Mouse (Mus musculus) midbrain, embryonic 14.5 days (tissue): ENCODE measurements at regions not wholly inside any gene's neighbourhood (a gene's known extent, or its start where the extent isn't known, plus 50 kb on each side); places are given as distances from the start of the nearest gene placed in this dataset.

Experiments used
- ATAC-seq: fragments of 200-750 bp; cut with Nextera tagmentation; 2 replicates; pipeline ENCODE4 v1.8.0; 2017; ENCODE audit warnings: moderate number of reproducible peaks, moderate library complexity; ENCODE audit not compliant: low FRiP score, low TSS enrichment
- DNase-seq: peaks from one replicate; pipeline ENCODE4 v3.0.0-alpha.2; 2015
- H3K27ac ChIP-seq: fragments of 300-500 bp; sonication (generic); replicated peaks from 2 replicates; pipeline ENCODE4 v1.5.1; 2014; ENCODE audit warnings: mild to moderate bottlenecking, low read depth, low read length, moderate library complexity
- H3K27me3 ChIP-seq: fragments of 300-500 bp; sonication (generic); 2 replicates; pipeline ENCODE4 v1.6.1; 2014; ENCODE audit warnings: low read length, control low read depth, mixed read lengths; ENCODE audit not compliant: control insufficient read depth, insufficient read depth
- H3K36me3 ChIP-seq: fragments of 300-500 bp; sonication (generic); 2 replicates; pipeline ENCODE4 v1.6.1; 2014; ENCODE audit warnings: low read length, control low read depth; ENCODE audit not compliant: control insufficient read depth, insufficient read depth
- H3K4me1 ChIP-seq: fragments of 300-500 bp; sonication (generic); 2 replicates; pipeline ENCODE4 v1.6.1; 2014; ENCODE audit warnings: mild to moderate bottlenecking, antibody characterized with exemption, low read length, control low read depth; ENCODE audit not compliant: control insufficient read depth, insufficient read depth
- H3K4me2 ChIP-seq: fragments of 300-500 bp; sonication (generic); 2 replicates; pipeline ENCODE4 v1.6.1; 2014; ENCODE audit warnings: mild to moderate bottlenecking, low read length, moderate library complexity
- H3K4me3 ChIP-seq: fragments of 300-500 bp; sonication (generic); replicated peaks from 2 replicates; pipeline ENCODE4 v1.5.1; 2014; ENCODE audit warnings: low read depth, low read length
- H3K9ac ChIP-seq: fragments of 300-500 bp; sonication (generic); replicated peaks from 2 replicates; pipeline ENCODE4 v1.6.1; 2014; ENCODE audit warnings: mild to moderate bottlenecking, low read length, moderate library complexity
- H3K9me3 ChIP-seq: fragments of 300-500 bp; sonication (generic); 2 replicates; pipeline ENCODE4 v1.6.1; 2016; ENCODE audit warnings: low read length, control low read depth, mixed read lengths; ENCODE audit not compliant: control insufficient read depth
- WGBS: fragments of 180-500 bp; shearing (Covaris S2); extraction: QIAGEN DNeasy Blood & Tissue Kit; methylation state at CpG from one replicate; pipeline ENCODE4 v1.1.7; 2014; 5-methylcytosine and 5-hydroxymethylcytosine counted together

GRCm38 (mm10) chr3:104586342-104587175 lies 51.9 kb upstream of the Slc16a1 start:
- 92% methylated on average over 6 of the region's 6 CpGs for WGBS
- H3K9ac ChIP-seq = no peak overlapping the region
- H3K27ac ChIP-seq = no peak overlapping the region
- no peaks in the 10 kb centered on the region for H3K36me3 ChIP-seq
- H3K9me3 ChIP-seq = no peaks in the 10 kb centered on the region
- no peak for DNase-seq
- ATAC-seq = no peak
- no peak overlapping the region for H3K4me2 ChIP-seq
- no peaks in the 10 kb centered on the region for H3K4me1 ChIP-seq
- H3K4me3 ChIP-seq = no peak overlapping the region
- H3K27me3 ChIP-seq = no peaks in the 10 kb centered on the region

GRCm38 (mm10) chr3:104585303-104585702 lies 53.2 kb upstream of the Slc16a1 start:
- Histone ChIP-seq H3K4me1 (no peaks in the 10 kb centered on the region), H3K9me3 (no peaks in the 10 kb centered on the region), H3K27ac (no peak overlapping the region), H3K36me3 (no peaks in the 10 kb centered on the region), H3K4me3 (no peak overlapping the region), H3K9ac (no peak overlapping the region), H3K4me2 (no peak overlapping the region), H3K27me3 (no peaks in the 10 kb centered on the region)
- WGBS = 83% methylated on average over 6 of the region's 6 CpGs
- ATAC-seq (no peak), DNase-seq (no peak)

- WGBS = 86% methylated on average over 7 of the region's 7 CpGs
These were observed 55.2 kb upstream of the Slc16a1 start for GRCm38 (mm10) chr3:104583236-104583635.

GRCm38 (mm10) chr3:104582521-104582920 lies 55.9 kb upstream of the Slc16a1 start:
- no peak overlapping the region for H3K27ac ChIP-seq
- no peaks in the 10 kb centered on the region for H3K4me1 ChIP-seq
- H3K4me2 ChIP-seq = no peak overlapping the region
- H3K27me3 ChIP-seq = no peaks in the 10 kb centered on the region
- H3K9ac ChIP-seq = no peak overlapping the region
- ATAC-seq (no peak), DNase-seq (no peak)
- no peaks in the 10 kb centered on the region for H3K36me3 ChIP-seq
- 93% methylated on average over 10 of the region's 10 CpGs for WGBS
- H3K9me3 ChIP-seq = no peaks in the 10 kb centered on the region
- H3K4me3 ChIP-seq = no peak overlapping the region

More at GRCm38 (mm10) chr3:104583236-104583635, 55.2 kb upstream of the Slc16a1 start:
- ATAC-seq (no peak), DNase-seq (no peak)
- Histone ChIP-seq H3K4me2 (no peak overlapping the region), H3K9ac (no peak overlapping the region), H3K27me3 (no peaks in the 10 kb centered on the region), H3K36me3 (no peaks in the 10 kb centered on the region), H3K4me1 (no peaks in the 10 kb centered on the region), H3K9me3 (no peaks in the 10 kb centered on the region), H3K4me3 (no peak overlapping the region), H3K27ac (no peak overlapping the region)

GRCm38 (mm10) chr3:104579186-104579585 lies 59.3 kb upstream of the Slc16a1 start:
- DNase-seq = no peak
- Histone ChIP-seq H3K27me3 (no peaks in the 10 kb centered on the region), H3K4me2 (no peak overlapping the region), H3K9ac (no peak overlapping the region), H3K9me3 (no peaks in the 10 kb centered on the region), H3K36me3 (no peaks in the 10 kb centered on the region), H3K4me3 (no peak overlapping the region), H3K27ac (no peak overlapping the region), H3K4me1 (no peaks in the 10 kb centered on the region)
- ATAC-seq = no peak
- 30% methylated on average over 4 of the region's 4 CpGs for WGBS

- H3K36me3 ChIP-seq = no peaks in the 10 kb centered on the region
- H3K4me3 ChIP-seq = no peak overlapping the region
- no peaks in the 10 kb centered on the region for H3K27me3 ChIP-seq
- no peak for DNase-seq
- ATAC-seq = no peak
- no peak overlapping the region for H3K4me2 ChIP-seq
- 46% methylated on average over 3 of the region's 3 CpGs for WGBS
- no peaks in the 10 kb centered on the region for H3K4me1 ChIP-seq
- H3K9ac ChIP-seq = no peak overlapping the region
- H3K27ac ChIP-seq = no peak overlapping the region
- no peaks in the 10 kb centered on the region for H3K9me3 ChIP-seq
These were observed 60.1 kb upstream of the Slc16a1 start for GRCm38 (mm10) chr3:104578374-104578773.

- DNase-seq (no peak), ATAC-seq (no peak)
- H3K36me3 ChIP-seq = no peaks in the 10 kb centered on the region
- WGBS = 76% methylated on average over 5 of the region's 5 CpGs
- no peak overlapping the region for H3K9ac ChIP-seq
- H3K4me1 ChIP-seq = no peaks in the 10 kb centered on the region
- H3K27me3 ChIP-seq = no peaks in the 10 kb centered on the region
- H3K4me2 ChIP-seq = no peak overlapping the region
- no peak overlapping the region for H3K27ac ChIP-seq
- no peaks in the 10 kb centered on the region for H3K9me3 ChIP-seq
- H3K4me3 ChIP-seq = no peak overlapping the region
These were observed 61.1 kb upstream of the Slc16a1 start for GRCm38 (mm10) chr3:104577228-104577927.

- Histone ChIP-seq H3K4me2 (no peak overlapping the region), H3K9me3 (no peaks in the 10 kb centered on the region), H3K27me3 (no peaks in the 10 kb centered on the region), H3K36me3 (no peaks in the 10 kb centered on the region), H3K27ac (no peak overlapping the region), H3K4me3 (no peak overlapping the region), H3K9ac (no peak overlapping the region), H3K4me1 (no peaks in the 10 kb centered on the region)
- 86% methylated on average over 5 of the region's 5 CpGs for WGBS
- ATAC-seq (no peak), DNase-seq (no peak)
These were observed 61.7 kb upstream of the Lrig2 start for GRCm38 (mm10) chr3:104573277-104573940.
